Mouse (Mus musculus) heart, postnatal 0 days (tissue): Measurements from ENCODE around the gene 1600012H06Rik.
"Not testable (repeated sequence)": the region's sequence is repeated elsewhere in the genome, so short reads cannot be mapped to it uniquely, and the experiment has no call there.

Source experiments
- CTCF ChIP-seq: IDR thresholded peaks from 2 replicates; pipeline ENCODE4 v1.5.1; 2016; ENCODE audit warnings: antibody characterized with exemption, control low read depth, low read depth
- EP300 ChIP-seq: IDR thresholded peaks from 2 replicates; pipeline ENCODE4 v1.6.1; 2016; ENCODE audit warnings: antibody characterized with exemption, low read depth

- not testable (repeated sequence) for TF ChIP-seq EP300
- 0 out of 2 replicates have a peak, but pooled peaks have one; percentile 1 for TF ChIP-seq CTCF
These were observed 47.9 kb upstream of the 1600012H06Rik start for GRCm38 (mm10) chr17:14895058-14895457.
